Mouse (Mus musculus): ENCODE measurements around the gene Ccdc194. TPM values are rescaled to one million over a fixed set of nuclear protein-coding genes. Genes with fewer than 3 reads are reported as not detected.

The Ccdc194 gene
- total and polyA plus RNA-seq, 2 experiments from 2014 or later = 0.16 to 0.48 TPM

GRCm38 (mm10) chr8:71509316-71509715, 16.2 kb downstream of the Ccdc194 start:
- Histone ChIP-seq H3K9me3 (ENCODE audit: low read length) (no peaks in the 10 kb centered on the region), H3K4me2 (ENCODE audit: low read depth) (no peak overlapping the region), H3K27ac (ENCODE audit: low read depth, low read length) (no peak overlapping the region), H3K4me1 (ENCODE audit: insufficient read depth) (no peaks in the 10 kb centered on the region), H3K9ac (no peak overlapping the region), H3K36me3 (ENCODE audit: insufficient read depth) (no peaks in the 10 kb centered on the region), H3K27me3 (ENCODE audit: insufficient read depth, low read length) (peaks cover 32% of the 10 kb centered on the region), H3K4me3 (ENCODE audit: low read depth, low read length) (no peak overlapping the region)
- DNase-seq = no peak
- 67% methylated on average over 2 of the region's 2 CpGs for WGBS
- no peak for ATAC-seq
- TF ChIP-seq CTCF (IDR thresholded peaks at IDR 0.05; ENCODE audit: low read depth) = no peak

GRCm38 (mm10) chr8:71507589-71508104, 17.9 kb downstream of the Ccdc194 start:
- no peak overlapping the region for H3K27ac ChIP-seq (ENCODE audit: low read depth, low read length)
- ATAC-seq = peak; percentile 91
- H3K9ac ChIP-seq = peak overlapping the region; percentile 52
- peak overlapping the region; percentile 45 for H3K4me3 ChIP-seq (ENCODE audit: low read depth, low read length)
- no peaks in the 10 kb centered on the region for H3K4me1 ChIP-seq (ENCODE audit: insufficient read depth)
- peaks cover 32% of the 10 kb centered on the region for H3K27me3 ChIP-seq (ENCODE audit: insufficient read depth, low read length)
- WGBS = 2% methylated on average over 61 of the region's 61 CpGs
- DNase-seq = peak; percentile 95
- peak overlapping the region; percentile 81 for H3K4me2 ChIP-seq (ENCODE audit: low read depth)
- H3K9me3 ChIP-seq (ENCODE audit: low read length) = no peaks in the 10 kb centered on the region
- no peaks in the 10 kb centered on the region for H3K36me3 ChIP-seq (ENCODE audit: insufficient read depth)
- TF ChIP-seq CTCF (IDR thresholded peaks at IDR 0.05; ENCODE audit: low read depth) = no peak

- no peak for TF ChIP-seq CTCF (IDR thresholded peaks at IDR 0.05; ENCODE audit: low read depth)
- no peaks in the 10 kb centered on the region for H3K36me3 ChIP-seq (ENCODE audit: insufficient read depth)
- no peak overlapping the region for H3K27ac ChIP-seq (ENCODE audit: low read depth, low read length)
- H3K4me1 ChIP-seq (ENCODE audit: insufficient read depth) = no peaks in the 10 kb centered on the region
- 72% methylated on average over 4 of the region's 4 CpGs for WGBS
- no peak overlapping the region for H3K4me3 ChIP-seq (ENCODE audit: low read depth, low read length)
- DNase-seq (no peak), ATAC-seq (no peak)
- H3K27me3 ChIP-seq (ENCODE audit: insufficient read depth, low read length) = peaks cover 32% of the 10 kb centered on the region
- H3K4me2 ChIP-seq (ENCODE audit: low read depth) = no peak overlapping the region
- no peak overlapping the region for H3K9ac ChIP-seq
- no peaks in the 10 kb centered on the region for H3K9me3 ChIP-seq (ENCODE audit: low read length)
These were observed 19.5 kb downstream of the Ccdc194 start for GRCm38 (mm10) chr8:71505979-71506378.

- Histone ChIP-seq H3K27me3 (ENCODE audit: insufficient read depth, low read length) (peaks cover 32% of the 10 kb centered on the region), H3K4me1 (ENCODE audit: insufficient read depth) (no peaks in the 10 kb centered on the region), H3K9me3 (ENCODE audit: low read length) (no peaks in the 10 kb centered on the region), H3K4me3 (ENCODE audit: low read depth, low read length) (no peak overlapping the region), H3K4me2 (ENCODE audit: low read depth) (no peak overlapping the region), H3K27ac (ENCODE audit: low read depth, low read length) (no peak overlapping the region), H3K9ac (no peak overlapping the region), H3K36me3 (ENCODE audit: insufficient read depth) (no peaks in the 10 kb centered on the region)
- WGBS = 92% methylated on average over 4 of the region's 4 CpGs
- no peak for ATAC-seq
- no peak for DNase-seq
- TF ChIP-seq CTCF (IDR thresholded peaks at IDR 0.05; ENCODE audit: low read depth) = no peak
These were observed 20.2 kb downstream of the Ccdc194 start for GRCm38 (mm10) chr8:71505326-71505725.

- no peak overlapping the region for H3K4me3 ChIP-seq (ENCODE audit: low read depth, low read length)
- no peak for ATAC-seq
- no peaks in the 10 kb centered on the region for H3K4me1 ChIP-seq (ENCODE audit: insufficient read depth)
- H3K4me2 ChIP-seq (ENCODE audit: low read depth) = no peak overlapping the region
- WGBS = 94% methylated on average over 4 of the region's 4 CpGs
- no peak for DNase-seq
- no peak for TF ChIP-seq CTCF (IDR thresholded peaks at IDR 0.05; ENCODE audit: low read depth)
- no peaks in the 10 kb centered on the region for H3K36me3 ChIP-seq (ENCODE audit: insufficient read depth)
- H3K27ac ChIP-seq (ENCODE audit: low read depth, low read length) = no peak overlapping the region
- no peak overlapping the region for H3K9ac ChIP-seq
- H3K27me3 ChIP-seq (ENCODE audit: insufficient read depth, low read length) = peaks cover 32% of the 10 kb centered on the region
- H3K9me3 ChIP-seq (ENCODE audit: low read length) = no peaks in the 10 kb centered on the region
These were observed 21.2 kb downstream of the Ccdc194 start for GRCm38 (mm10) chr8:71504349-71504748.

GRCm38 (mm10) chr8:71498816-71499690, 26.5 kb downstream of the Ccdc194 start:
- H3K4me2 ChIP-seq (ENCODE audit: low read depth) = no peak overlapping the region
- H3K4me1 ChIP-seq (ENCODE audit: insufficient read depth) = no peaks in the 10 kb centered on the region
- ATAC-seq (no peak), DNase-seq (no peak)
- no peak overlapping the region for H3K27ac ChIP-seq (ENCODE audit: low read depth, low read length)
- H3K4me3 ChIP-seq (ENCODE audit: low read depth, low read length) = no peak overlapping the region
- 49% methylated on average over 16 of the region's 16 CpGs for WGBS
- no peaks in the 10 kb centered on the region for H3K36me3 ChIP-seq (ENCODE audit: insufficient read depth)
- no peaks in the 10 kb centered on the region for H3K9me3 ChIP-seq (ENCODE audit: low read length)
- H3K27me3 ChIP-seq (ENCODE audit: insufficient read depth, low read length) = no peaks in the 10 kb centered on the region
- TF ChIP-seq CTCF (IDR thresholded peaks at IDR 0.05; ENCODE audit: low read depth) = no peak
- H3K9ac ChIP-seq = no peak overlapping the region

GRCm38 (mm10) chr8:71497881-71498501, 27.5 kb downstream of the Ccdc194 start:
- TF ChIP-seq CTCF (IDR thresholded peaks at IDR 0.05; ENCODE audit: low read depth) = no peak
- no peaks in the 10 kb centered on the region for H3K27me3 ChIP-seq (ENCODE audit: insufficient read depth, low read length)
- no peak for ATAC-seq
- WGBS = 29% methylated on average over 15 of the region's 15 CpGs
- H3K9ac ChIP-seq = no peak overlapping the region
- no peak overlapping the region for H3K4me3 ChIP-seq (ENCODE audit: low read depth, low read length)
- H3K27ac ChIP-seq (ENCODE audit: low read depth, low read length) = no peak overlapping the region
- H3K4me1 ChIP-seq (ENCODE audit: insufficient read depth) = no peaks in the 10 kb centered on the region
- DNase-seq = no peak
- H3K4me2 ChIP-seq (ENCODE audit: low read depth) = no peak overlapping the region
- no peaks in the 10 kb centered on the region for H3K9me3 ChIP-seq (ENCODE audit: low read length)
- H3K36me3 ChIP-seq (ENCODE audit: insufficient read depth) = peaks cover 3% of the 10 kb centered on the region; the same call in 1 of the 2 replicates

All from forebrain, postnatal 0 days (tissue).